Mouse (Mus musculus) yolk sac, embryonic 10.5 days (tissue): Measurements from ENCODE around the gene Olfr27.

Source experiments
- DNase-seq: peaks from one replicate; pipeline ENCODE4 v3.0.0-alpha.2; 2017; ENCODE audit warnings: low spot score

Gene Olfr27

DNA sequence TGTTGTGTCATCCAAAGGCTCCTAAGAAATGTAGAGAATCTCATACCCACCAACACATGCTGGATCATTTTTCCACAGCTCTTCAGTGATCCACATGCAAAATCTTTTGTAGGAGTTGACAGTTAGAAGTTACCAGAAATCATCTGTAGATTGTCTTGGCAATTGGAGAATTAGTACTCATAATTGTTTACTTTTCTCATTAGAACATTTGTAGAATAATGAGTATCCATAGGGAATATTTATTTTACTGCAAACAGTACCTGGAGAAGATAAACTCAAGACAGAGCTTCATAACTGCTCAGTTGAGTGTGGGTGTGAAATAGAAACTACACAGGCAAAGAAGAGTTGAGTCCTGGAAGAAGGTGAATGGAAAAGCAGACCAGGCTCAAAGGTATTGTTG lies at the start of gene Olfr27:
Olfr27 (plus strand) TSS at position 301 of the 400 bp plus-strand sequence.
- DNase-seq = no peak

DNA sequence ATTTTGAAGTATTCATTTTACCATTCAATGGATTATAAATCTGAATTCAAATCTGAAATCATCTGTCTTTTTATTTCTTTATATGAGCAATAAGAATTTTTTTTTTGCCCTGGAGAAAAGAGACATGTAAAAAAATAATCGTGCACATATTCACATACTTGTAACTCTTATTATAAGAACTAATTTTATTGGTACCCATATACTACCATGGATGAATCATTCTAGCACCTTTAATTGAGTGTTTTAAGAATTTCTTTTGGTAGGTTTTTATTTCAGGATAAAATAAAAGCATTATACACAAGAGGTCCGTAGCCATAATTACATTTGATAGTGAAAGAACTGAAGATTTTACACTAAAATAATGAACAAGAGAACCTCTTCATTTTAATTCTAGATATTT lies 49.1 kb upstream of the Olfr27 start, which contains the start of gene Olfr938:
Olfr938 (minus strand) TSS at position 101 of the 400 bp plus-strand sequence.
- no peak for DNase-seq

DNA sequence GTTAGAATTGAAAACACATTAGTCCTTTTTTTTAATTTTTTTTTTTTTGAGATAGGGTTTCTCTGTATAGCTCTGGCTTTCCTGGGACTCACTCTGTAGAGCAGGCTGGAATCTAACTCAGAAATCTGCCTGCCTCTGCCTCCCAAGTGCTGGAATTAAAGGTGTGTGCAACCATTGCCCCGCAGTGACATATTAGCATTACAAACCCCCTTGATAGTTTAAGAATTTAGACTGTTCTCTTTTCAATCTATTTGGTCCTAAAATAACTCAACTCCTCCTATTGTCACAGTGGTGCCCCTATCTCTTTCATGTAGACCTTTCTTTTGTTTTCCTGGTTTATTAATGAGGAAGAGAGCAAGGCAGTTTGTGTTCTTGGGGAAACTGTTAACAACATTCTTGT lies 605 bp upstream of the Olfr27 start:
- no peak for DNase-seq

DNA sequence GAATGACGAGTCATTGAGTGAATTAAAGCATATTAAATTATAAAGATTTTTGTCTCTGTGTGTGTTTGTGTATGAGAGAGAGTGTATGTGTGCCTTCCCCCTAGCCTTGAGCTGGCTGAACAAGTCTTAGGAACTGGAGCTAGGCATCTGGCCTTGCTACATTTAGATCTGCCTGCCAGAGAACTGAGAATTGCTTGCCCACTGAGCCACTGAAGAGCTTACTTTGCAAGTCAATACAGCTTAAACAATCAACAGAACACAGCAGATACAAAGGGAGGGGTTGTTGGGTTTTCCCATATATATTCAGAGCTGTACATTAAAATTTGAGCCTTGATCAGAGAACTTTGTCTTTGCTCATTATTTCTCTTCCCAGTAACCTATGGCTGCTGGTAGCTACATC lies 24.5 kb downstream of the Olfr27 start:
- DNase-seq = no peak

DNA sequence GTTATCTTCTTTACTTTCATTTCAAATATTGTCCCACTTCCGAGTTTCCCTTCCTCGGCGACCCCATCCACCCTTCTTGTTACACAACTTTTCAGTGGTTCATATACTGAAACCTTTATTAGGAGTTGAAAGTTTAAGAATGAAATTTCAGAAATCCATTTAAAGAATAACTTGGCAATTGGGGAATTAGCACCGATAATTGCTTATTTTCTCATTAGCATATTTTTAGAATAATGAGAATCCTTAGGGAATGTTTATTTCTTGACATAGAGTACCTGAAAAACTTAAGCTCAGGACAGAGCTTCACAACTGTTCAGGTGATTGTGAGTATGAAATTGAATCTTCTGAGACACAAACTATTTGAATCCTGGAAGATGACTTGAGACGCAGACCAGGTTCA lies 38.1 kb downstream of the Olfr27 start, which contains the start of gene Olfr943:
Olfr943 (plus strand) TSS at position 301 of the 400 bp plus-strand sequence.
- DNase-seq = no peak
